Mouse (Mus musculus) retina, adult 2 months (tissue): Measurements from ENCODE around the gene Mtm1.

Source experiments
- DNase-seq: peaks from one replicate; pipeline ENCODE4 v3.0.0-alpha.2; 2012; ENCODE audit warnings: low read depth, low spot score

Gene Mtm1

GRCm38 (mm10) chrX:71210467-71210866, at the start of gene Mtm1:
Gene Mtm1, plus strand, starts transcription at chrX:71210767.
- DNase-seq = no peak

- DNase-seq = no peak
These were observed 29.0 kb upstream of the Mtm1 start for GRCm38 (mm10) chrX:71181526-71181925.

- DNase-seq = no peak
These were observed 26.9 kb upstream of the Mtm1 start for GRCm38 (mm10) chrX:71183671-71184070.

GRCm38 (mm10) chrX:71186396-71186795, 24.2 kb upstream of the Mtm1 start:
- DNase-seq = no peak

GRCm38 (mm10) chrX:71204776-71205175, 5.8 kb upstream of the Mtm1 start:
- no peak for DNase-seq

- no peak for DNase-seq
These were observed 4.6 kb upstream of the Mtm1 start for GRCm38 (mm10) chrX:71205821-71206542.

GRCm38 (mm10) chrX:71206595-71206994, 4.0 kb upstream of the Mtm1 start:
- no peak for DNase-seq

GRCm38 (mm10) chrX:71212911-71213310, 2.3 kb downstream of the Mtm1 start:
- no peak for DNase-seq

GRCm38 (mm10) chrX:71214441-71215112, 4.0 kb downstream of the Mtm1 start:
- peak; percentile 81 for DNase-seq

- DNase-seq = no peak
These were observed 4.6 kb downstream of the Mtm1 start for GRCm38 (mm10) chrX:71215113-71215708.

GRCm38 (mm10) chrX:71216879-71217278, 6.3 kb downstream of the Mtm1 start:
- DNase-seq = no peak

- DNase-seq = no peak
These were observed 8.3 kb downstream of the Mtm1 start for GRCm38 (mm10) chrX:71218853-71219252.

- no peak for DNase-seq
These were observed 10.3 kb downstream of the Mtm1 start for GRCm38 (mm10) chrX:71220896-71221295.

- DNase-seq = no peak
These were observed 12.3 kb downstream of the Mtm1 start for GRCm38 (mm10) chrX:71222648-71223408.

- DNase-seq = no peak
These were observed 16.3 kb downstream of the Mtm1 start for GRCm38 (mm10) chrX:71226881-71227280.

- no peak for DNase-seq
These were observed 17.6 kb downstream of the Mtm1 start for GRCm38 (mm10) chrX:71228200-71228599.

GRCm38 (mm10) chrX:71230847-71231246, 20.3 kb downstream of the Mtm1 start:
- DNase-seq = no peak

- DNase-seq = no peak
These were observed 45.9 kb downstream of the Mtm1 start for GRCm38 (mm10) chrX:71256422-71256821.

- no peak for DNase-seq
These were observed 50.3 kb downstream of the Mtm1 start for GRCm38 (mm10) chrX:71260857-71261256.

- no peak for DNase-seq
These were observed 53.7 kb downstream of the Mtm1 start for GRCm38 (mm10) chrX:71264316-71264715.

- no peak for DNase-seq
These were observed 58.4 kb downstream of the Mtm1 start for GRCm38 (mm10) chrX:71268972-71269371.

- no peak for DNase-seq
These were observed 63.6 kb downstream of the Mtm1 start for GRCm38 (mm10) chrX:71274150-71274549.
